Mouse (Mus musculus): ENCODE results near the gene Ltc4s. TPM values are rescaled to one million over a fixed set of nuclear protein-coding genes. Genes with fewer than 3 reads are reported as not detected.

The Ltc4s gene
- polyA plus RNA-seq, 1 experiment from 2014 or later, result 1.6 TPM

DNA sequence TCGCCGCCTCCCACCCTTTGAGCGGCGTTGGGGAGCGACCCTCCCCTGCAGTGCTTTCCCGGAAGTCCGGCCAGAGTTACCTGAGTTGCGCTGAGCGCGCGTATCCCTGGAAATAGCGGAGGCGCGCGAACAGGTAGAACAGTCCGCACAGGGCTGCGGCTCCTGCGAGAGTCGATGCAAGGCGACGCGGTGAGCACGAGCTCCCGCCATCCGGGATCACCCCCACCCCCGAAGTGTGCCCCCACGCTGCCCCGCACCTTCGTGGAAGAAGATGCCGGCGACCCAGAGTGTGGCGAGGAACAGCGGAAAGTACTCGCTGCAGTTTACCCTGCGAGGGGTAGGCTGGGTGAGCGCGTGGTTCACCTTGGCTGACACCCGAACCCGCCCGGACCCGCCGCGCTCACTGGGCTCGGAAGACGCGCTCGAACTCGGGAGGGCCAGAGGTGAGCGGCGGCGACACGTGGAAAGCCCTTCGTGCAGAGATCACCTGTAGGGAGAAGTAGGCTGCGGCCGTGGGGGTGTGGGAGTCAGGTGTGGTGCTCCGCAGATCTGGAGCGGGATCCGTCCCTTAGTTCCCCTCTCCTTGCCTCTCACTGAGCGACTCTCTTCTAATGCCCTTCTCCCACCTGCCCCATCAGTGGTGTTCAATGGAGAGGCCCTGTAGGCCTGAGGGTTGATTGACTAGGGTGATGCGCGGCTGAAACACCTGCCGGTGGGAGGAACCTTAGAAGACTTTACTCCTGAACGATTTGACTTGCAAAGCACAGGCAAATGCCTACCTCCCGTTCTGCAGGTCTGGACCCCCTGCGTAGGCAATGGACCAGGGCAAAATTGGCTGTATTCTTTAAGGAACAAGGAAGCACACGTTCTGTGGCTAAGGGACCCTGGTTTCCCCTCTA is 1.2 kb downstream of the Ltc4s start:
- Histone ChIP-seq H3K36me3 (ENCODE audit: control insufficient read depth, insufficient read depth) (peaks cover 16% of the 10 kb centered on the region), H3K4me3 (replicated peaks; ENCODE audit: low read length) (peak overlapping the region; percentile 64), H3K9me3 (ENCODE audit: control insufficient read depth, low read length) (no peaks in the 10 kb centered on the region), H3K9ac (replicated peaks; ENCODE audit: low read depth, low read length) (peak overlapping the region; percentile 47), H3K4me2 (ENCODE audit: low read length) (peak overlapping the region; percentile 94), H3K27ac (ENCODE audit: low read length) (no peak overlapping the region), H3K27me3 (replicated peaks; ENCODE audit: control insufficient read depth, insufficient read depth, low read length) (0 out of 2 replicates have a peak, but pooled peaks cover 4% of the 10 kb centered on the region), H3K4me1 (replicated peaks; ENCODE audit: control insufficient read depth, insufficient read depth, low read length) (peaks cover 16% of the 10 kb centered on the region)
- WGBS, result 1% methylated on average over 66 of the region's 66 CpGs
- ATAC-seq, result peak; percentile 13

DNA sequence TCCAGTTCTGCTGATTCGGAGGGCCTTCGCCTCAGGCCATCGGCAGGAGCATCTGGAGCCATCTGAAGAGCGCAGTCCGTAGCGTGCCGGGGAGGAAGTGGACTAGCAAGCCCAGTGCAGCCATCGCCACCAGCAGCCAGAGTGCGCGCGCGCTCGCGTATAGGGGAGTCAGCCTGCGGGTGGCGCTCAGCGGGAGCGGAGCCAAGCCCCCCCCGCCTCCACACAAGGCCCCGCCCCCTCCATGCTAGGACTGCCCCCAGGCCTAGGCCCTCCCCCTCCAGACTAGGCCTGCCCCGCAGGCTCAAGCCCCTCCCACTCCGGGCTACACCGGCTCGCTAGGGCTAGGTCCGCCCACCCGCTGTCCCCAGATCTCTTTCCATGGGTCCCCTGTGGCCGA is 1.9 kb downstream of the Ltc4s start:
- H3K4me2 ChIP-seq (ENCODE audit: low read length), result peak overlapping the region; percentile 94
- ATAC-seq, result peak; percentile 88
- no peaks in the 10 kb centered on the region for H3K9me3 ChIP-seq (ENCODE audit: control insufficient read depth, low read length)
- H3K4me3 ChIP-seq (replicated peaks; ENCODE audit: low read length), result peak overlapping the region; percentile 64
- peak overlapping the region; percentile 47 for H3K9ac ChIP-seq (replicated peaks; ENCODE audit: low read depth, low read length)
- no peak overlapping the region for H3K27ac ChIP-seq (ENCODE audit: low read length)
- H3K36me3 ChIP-seq (ENCODE audit: control insufficient read depth, insufficient read depth), result peaks cover 20% of the 10 kb centered on the region
- 0 out of 2 replicates have a peak, but pooled peaks cover 4% of the 10 kb centered on the region for H3K27me3 ChIP-seq (replicated peaks; ENCODE audit: control insufficient read depth, insufficient read depth, low read length)
- WGBS, result 0% methylated on average over 26 of the region's 27 CpGs
- peaks cover 16% of the 10 kb centered on the region for H3K4me1 ChIP-seq (replicated peaks; ENCODE audit: control insufficient read depth, insufficient read depth, low read length)

DNA sequence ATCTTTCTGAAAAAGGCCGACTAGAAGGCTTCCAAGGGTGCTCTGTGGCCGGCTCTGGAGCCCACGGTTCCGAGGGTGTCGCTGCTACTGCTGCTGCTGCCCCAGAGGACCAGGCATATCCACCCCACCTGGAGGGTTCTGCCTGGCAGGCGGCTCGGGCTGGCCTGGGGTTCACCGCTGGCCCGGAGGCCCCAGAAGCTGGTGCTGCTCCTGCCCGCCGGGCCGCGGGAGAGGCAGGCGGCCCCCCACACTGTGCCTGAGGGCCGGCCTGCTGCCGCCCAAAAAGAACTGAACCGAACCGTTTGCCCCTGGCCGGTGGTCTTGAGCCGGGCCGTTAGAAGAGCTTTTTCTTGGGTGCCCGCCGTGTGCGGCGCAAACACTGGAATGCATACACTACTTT is 3.8 kb downstream of the Ltc4s start:
- Histone ChIP-seq H3K9ac (replicated peaks; ENCODE audit: low read depth, low read length) (no peak overlapping the region), H3K27me3 (replicated peaks; ENCODE audit: control insufficient read depth, insufficient read depth, low read length) (0 out of 2 replicates have a peak, but pooled peaks cover 4% of the 10 kb centered on the region), H3K27ac (ENCODE audit: low read length) (no peak overlapping the region), H3K4me3 (replicated peaks; ENCODE audit: low read length) (no peak overlapping the region), H3K4me1 (replicated peaks; ENCODE audit: control insufficient read depth, insufficient read depth, low read length) (peaks cover 27% of the 10 kb centered on the region), H3K36me3 (ENCODE audit: control insufficient read depth, insufficient read depth) (peaks cover 24% of the 10 kb centered on the region), H3K4me2 (ENCODE audit: low read length) (no peak overlapping the region), H3K9me3 (ENCODE audit: control insufficient read depth, low read length) (no peaks in the 10 kb centered on the region)
- WGBS, result 93% methylated on average over 25 of the region's 25 CpGs
- ATAC-seq, result no peak

DNA sequence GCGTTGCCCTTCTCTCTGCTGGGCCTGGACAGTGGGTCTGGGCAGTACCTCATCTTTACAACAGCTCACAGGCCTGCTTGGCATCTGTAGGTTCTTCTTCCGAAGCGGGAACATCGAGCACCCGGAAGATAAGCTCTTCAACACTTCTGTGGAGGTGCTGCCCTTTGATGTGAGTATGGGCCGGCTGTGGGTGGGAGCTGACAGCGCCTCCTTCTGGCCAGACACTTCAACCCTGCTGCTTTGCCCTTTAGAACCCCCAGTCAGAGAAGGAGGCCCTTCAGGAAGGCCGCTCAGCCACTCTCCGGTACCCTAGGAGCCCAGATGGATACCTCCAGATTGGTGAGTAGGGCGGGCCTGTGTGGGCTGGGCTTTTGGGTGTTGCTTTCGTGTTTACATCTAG is 4.4 kb downstream of the Ltc4s start:
- WGBS, result 84% methylated on average over 11 of the region's 11 CpGs
- H3K9ac ChIP-seq (replicated peaks; ENCODE audit: low read depth, low read length), result no peak overlapping the region
- H3K27me3 ChIP-seq (replicated peaks; ENCODE audit: control insufficient read depth, insufficient read depth, low read length), result 0 out of 2 replicates have a peak, but pooled peaks cover 4% of the 10 kb centered on the region
- no peak overlapping the region for H3K4me3 ChIP-seq (replicated peaks; ENCODE audit: low read length)
- H3K4me1 ChIP-seq (replicated peaks; ENCODE audit: control insufficient read depth, insufficient read depth, low read length), result peaks cover 27% of the 10 kb centered on the region
- H3K27ac ChIP-seq (ENCODE audit: low read length), result no peak overlapping the region
- H3K9me3 ChIP-seq (ENCODE audit: control insufficient read depth, low read length), result no peaks in the 10 kb centered on the region
- H3K36me3 ChIP-seq (ENCODE audit: control insufficient read depth, insufficient read depth), result peaks cover 24% of the 10 kb centered on the region
- H3K4me2 ChIP-seq (ENCODE audit: low read length), result no peak overlapping the region
- no peak for ATAC-seq

DNA sequence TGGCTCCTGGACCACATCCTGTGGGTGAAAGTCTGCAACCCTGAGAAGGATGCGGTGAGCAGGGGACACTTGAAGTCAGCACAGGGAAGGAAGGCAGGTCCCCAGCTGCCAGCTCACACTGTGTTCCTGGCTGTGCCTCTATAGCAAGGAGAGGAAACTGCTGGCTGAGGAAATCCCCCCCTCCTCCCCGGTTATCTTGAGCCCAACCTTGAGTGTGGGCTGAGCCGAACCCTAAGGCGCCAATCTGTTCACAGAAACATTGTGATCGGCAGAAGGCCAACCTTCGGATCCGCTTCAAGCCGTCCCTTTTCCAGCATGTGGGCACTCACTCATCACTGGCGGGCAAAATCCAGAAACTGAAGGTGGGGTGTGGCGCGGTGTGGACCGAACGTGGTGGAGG is 5.4 kb downstream of the Ltc4s start:
- 92% methylated on average over 13 of the region's 13 CpGs for WGBS
- Histone ChIP-seq H3K4me2 (ENCODE audit: low read length) (no peak overlapping the region), H3K4me3 (replicated peaks; ENCODE audit: low read length) (no peak overlapping the region), H3K36me3 (ENCODE audit: control insufficient read depth, insufficient read depth) (peaks cover 24% of the 10 kb centered on the region), H3K9me3 (ENCODE audit: control insufficient read depth, low read length) (no peaks in the 10 kb centered on the region), H3K4me1 (replicated peaks; ENCODE audit: control insufficient read depth, insufficient read depth, low read length) (peaks cover 27% of the 10 kb centered on the region), H3K9ac (replicated peaks; ENCODE audit: low read depth, low read length) (no peak overlapping the region), H3K27ac (ENCODE audit: low read length) (no peak overlapping the region), H3K27me3 (replicated peaks; ENCODE audit: control insufficient read depth, insufficient read depth, low read length) (0 out of 2 replicates have a peak, but pooled peaks cover 4% of the 10 kb centered on the region)
- no peak for ATAC-seq

DNA sequence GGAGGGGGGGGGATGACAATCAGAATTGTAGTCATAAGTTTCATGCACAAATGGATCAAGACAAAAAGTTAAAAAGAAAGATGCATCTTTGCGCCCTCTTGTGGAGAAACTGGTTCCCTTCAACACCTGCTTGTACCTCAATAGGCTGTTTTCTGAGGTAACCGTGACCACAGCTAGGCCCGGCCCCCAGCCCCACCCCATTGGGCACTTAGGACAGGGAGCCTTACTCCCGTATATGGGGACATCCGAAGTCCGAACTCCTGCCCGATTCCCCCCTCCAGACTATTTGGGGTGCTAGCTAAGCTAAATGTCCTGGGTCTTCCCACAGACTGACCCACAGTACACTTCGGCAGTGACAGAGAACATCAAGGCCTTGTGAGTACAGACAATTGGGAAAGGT is 7.0 kb downstream of the Ltc4s start:
- peak; percentile 17; the same call in 1 of the 2 replicates for ATAC-seq
- Histone ChIP-seq H3K36me3 (ENCODE audit: control insufficient read depth, insufficient read depth) (peaks cover 24% of the 10 kb centered on the region), H3K4me3 (replicated peaks; ENCODE audit: low read length) (no peak overlapping the region), H3K9me3 (ENCODE audit: control insufficient read depth, low read length) (no peaks in the 10 kb centered on the region), H3K9ac (replicated peaks; ENCODE audit: low read depth, low read length) (no peak overlapping the region), H3K4me2 (ENCODE audit: low read length) (peak overlapping the region; percentile 40), H3K27me3 (replicated peaks; ENCODE audit: control insufficient read depth, insufficient read depth, low read length) (no peaks in the 10 kb centered on the region), H3K27ac (ENCODE audit: low read length) (no peak overlapping the region), H3K4me1 (replicated peaks; ENCODE audit: control insufficient read depth, insufficient read depth, low read length) (peaks cover 34% of the 10 kb centered on the region)
- WGBS, result 22% methylated on average over 8 of the region's 8 CpGs

DNA sequence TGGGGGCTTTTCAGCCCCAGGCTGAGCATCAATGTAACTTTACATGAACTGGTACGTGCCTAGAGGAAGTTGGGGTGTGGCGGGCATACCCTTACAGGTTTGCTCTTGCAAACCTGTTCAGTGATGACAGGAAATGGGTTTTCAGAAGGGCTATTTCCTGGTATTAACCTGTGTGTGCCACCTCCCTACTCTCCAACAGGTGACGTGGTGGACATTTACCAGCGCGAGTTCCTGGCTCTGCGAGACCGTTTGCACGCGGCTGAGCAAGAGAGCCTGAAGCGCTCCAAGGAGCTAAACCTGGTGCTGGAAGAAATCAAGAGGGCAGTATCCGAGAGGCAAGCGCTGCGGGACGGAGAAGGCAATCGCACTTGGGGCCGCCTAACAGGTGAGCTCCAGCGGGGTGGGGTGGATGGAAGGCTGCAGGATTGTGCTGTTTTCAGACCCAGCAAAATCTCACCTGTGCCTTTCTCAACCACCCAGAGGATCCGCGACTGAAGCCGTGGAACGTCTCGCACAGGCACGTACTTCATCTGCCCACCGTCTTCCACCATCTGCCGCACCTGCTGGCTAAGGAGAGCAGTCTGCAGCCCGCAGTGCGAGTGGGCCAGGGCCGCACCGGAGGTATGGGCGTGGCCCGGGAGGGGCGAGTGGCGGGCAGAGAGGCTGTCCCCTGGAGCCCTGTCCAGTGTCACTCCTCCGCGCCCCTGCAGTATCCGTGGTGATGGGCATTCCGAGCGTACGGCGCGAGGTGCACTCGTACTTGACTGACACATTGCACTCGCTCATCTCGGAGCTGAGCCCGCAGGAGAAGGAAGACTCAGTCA is 7.7 kb downstream of the Ltc4s start:
- no peak overlapping the region for H3K9ac ChIP-seq (replicated peaks; ENCODE audit: low read depth, low read length)
- ATAC-seq, result no peak
- H3K4me2 ChIP-seq (ENCODE audit: low read length), result peak overlapping the region; percentile 40
- no peaks in the 10 kb centered on the region for H3K27me3 ChIP-seq (replicated peaks; ENCODE audit: control insufficient read depth, insufficient read depth, low read length)
- no peak overlapping the region for H3K27ac ChIP-seq (ENCODE audit: low read length)
- H3K36me3 ChIP-seq (ENCODE audit: control insufficient read depth, insufficient read depth), result peaks cover 24% of the 10 kb centered on the region
- no peak overlapping the region; the same call in 1 of the 2 replicates for H3K4me3 ChIP-seq (replicated peaks; ENCODE audit: low read length)
- WGBS, result 23% methylated on average over 45 of the region's 45 CpGs
- H3K9me3 ChIP-seq (ENCODE audit: control insufficient read depth, low read length), result no peaks in the 10 kb centered on the region
- H3K4me1 ChIP-seq (replicated peaks; ENCODE audit: control insufficient read depth, insufficient read depth, low read length), result peaks cover 33% of the 10 kb centered on the region

DNA sequence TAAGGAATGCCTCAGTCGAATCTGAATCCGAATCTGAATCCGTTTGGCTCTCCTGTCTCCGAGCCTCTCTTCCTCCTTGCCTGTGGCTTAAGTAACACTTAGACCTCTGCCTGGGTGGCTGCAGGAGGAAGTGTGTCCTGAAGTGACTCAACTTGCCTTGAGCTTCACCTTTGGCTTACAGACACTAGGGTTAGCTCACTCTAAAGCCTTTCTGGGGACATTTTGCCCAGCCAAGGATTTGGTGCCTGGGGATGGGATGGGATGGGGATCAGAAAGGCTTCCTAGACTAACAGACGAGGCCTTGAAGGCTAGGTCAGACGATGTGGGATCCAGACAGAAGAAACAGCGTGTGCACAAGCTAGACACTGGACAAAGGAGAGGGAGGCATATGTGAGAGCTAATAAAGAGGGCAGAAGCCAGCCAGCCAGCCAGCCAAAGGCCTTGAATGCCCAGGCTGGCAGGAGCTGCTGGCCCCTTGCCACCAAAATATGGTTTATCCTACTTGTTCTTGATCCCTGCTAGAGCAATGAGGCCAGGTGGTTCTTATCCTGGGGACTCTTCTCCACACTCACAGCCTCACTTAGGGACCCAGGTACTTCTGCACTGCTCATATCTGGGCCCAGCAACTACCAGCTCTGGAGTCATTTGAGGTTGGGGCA is 9.0 kb downstream of the Ltc4s start:
- H3K4me3 ChIP-seq (replicated peaks; ENCODE audit: low read length), result no peak overlapping the region
- H3K27me3 ChIP-seq (replicated peaks; ENCODE audit: control insufficient read depth, insufficient read depth, low read length), result no peaks in the 10 kb centered on the region
- H3K27ac ChIP-seq (ENCODE audit: low read length), result no peak overlapping the region
- ATAC-seq, result no peak
- WGBS, result 34% methylated on average over 7 of the region's 7 CpGs
- H3K4me2 ChIP-seq (ENCODE audit: low read length), result no peak overlapping the region
- H3K36me3 ChIP-seq (ENCODE audit: control insufficient read depth, insufficient read depth), result peaks cover 24% of the 10 kb centered on the region
- no peak overlapping the region for H3K9ac ChIP-seq (replicated peaks; ENCODE audit: low read depth, low read length)
- peaks cover 33% of the 10 kb centered on the region for H3K4me1 ChIP-seq (replicated peaks; ENCODE audit: control insufficient read depth, insufficient read depth, low read length)
- H3K9me3 ChIP-seq (ENCODE audit: control insufficient read depth, low read length), result no peaks in the 10 kb centered on the region

DNA sequence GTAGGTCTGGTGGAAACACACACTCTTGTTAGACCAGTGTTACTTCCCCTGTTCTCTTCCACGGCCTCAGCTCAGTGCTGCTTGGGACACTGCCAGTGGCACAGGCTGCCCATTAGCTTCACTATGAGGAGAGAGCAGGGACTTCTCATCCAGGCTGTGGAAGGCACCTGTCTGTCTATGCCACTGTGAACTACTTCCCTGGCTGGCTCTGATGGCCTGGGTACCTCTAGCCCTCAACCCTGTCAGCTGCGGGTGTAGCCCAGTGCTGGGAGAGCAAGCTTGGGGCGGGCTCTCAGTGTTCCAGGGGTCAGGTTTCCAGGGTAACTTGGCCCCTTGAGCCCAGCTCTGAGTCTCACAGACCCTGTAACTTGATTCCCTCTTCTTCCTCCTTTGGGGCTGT is 9.6 kb downstream of the Ltc4s start:
- no peak overlapping the region for H3K9ac ChIP-seq (replicated peaks; ENCODE audit: low read depth, low read length)

More for the DNA sequence above, 9.6 kb downstream of the Ltc4s start:
- ATAC-seq, result no peak
- no peak overlapping the region for H3K27ac ChIP-seq (ENCODE audit: low read length)
- no peaks in the 10 kb centered on the region for H3K27me3 ChIP-seq (replicated peaks; ENCODE audit: control insufficient read depth, insufficient read depth, low read length)
- peaks cover 37% of the 10 kb centered on the region for H3K4me1 ChIP-seq (replicated peaks; ENCODE audit: control insufficient read depth, insufficient read depth, low read length)
- H3K9me3 ChIP-seq (ENCODE audit: control insufficient read depth, low read length), result no peaks in the 10 kb centered on the region
- 18% methylated on average over 3 of the region's 3 CpGs for WGBS
- H3K4me3 ChIP-seq (replicated peaks; ENCODE audit: low read length), result no peak overlapping the region
- H3K36me3 ChIP-seq (ENCODE audit: control insufficient read depth, insufficient read depth), result peaks cover 19% of the 10 kb centered on the region
- no peak overlapping the region for H3K4me2 ChIP-seq (ENCODE audit: low read length)
